Mouse (Mus musculus) liver, embryonic 12.5 days (tissue): ENCODE results near the gene Klf16. TPM values are rescaled to one million over a fixed set of nuclear protein-coding genes. Genes with fewer than 3 reads are reported as not detected.

Experiments used
- ATAC-seq: fragments of 200-750 bp; cut with Nextera tagmentation; 2 replicates; pipeline ENCODE4 v1.8.0; 2017; ENCODE audit warnings: moderate number of reproducible peaks, mild to moderate bottlenecking, moderate library complexity
- H3K27ac ChIP-seq: fragments of 300-500 bp; sonication (generic); 2 replicates; pipeline ENCODE4 v1.5.1; 2016; ENCODE audit warnings: mild to moderate bottlenecking
- H3K27me3 ChIP-seq: fragments of 300-500 bp; sonication (generic); replicated peaks from 2 replicates; pipeline ENCODE4 v1.6.1; 2016; ENCODE audit warnings: mild to moderate bottlenecking, moderate library complexity
- H3K36me3 ChIP-seq: fragments of 300-500 bp; sonication (generic); 2 replicates; pipeline ENCODE4 v1.6.1; 2016; ENCODE audit warnings: mild to moderate bottlenecking, moderate library complexity
- H3K4me1 ChIP-seq: fragments of 300-500 bp; sonication (generic); 2 replicates; pipeline ENCODE4 v1.6.1; 2016
- H3K4me2 ChIP-seq: fragments of 300-500 bp; sonication (generic); 2 replicates; pipeline ENCODE4 v1.6.1; 2016; ENCODE audit warnings: mild to moderate bottlenecking, moderate library complexity
- H3K4me3 ChIP-seq: fragments of 300-500 bp; sonication (generic); 2 replicates; pipeline ENCODE4 v1.5.1; 2016; ENCODE audit warnings: mild to moderate bottlenecking, moderate library complexity
- H3K9ac ChIP-seq: fragments of 300-500 bp; sonication (generic); 2 replicates; pipeline ENCODE4 v1.6.1; 2016; ENCODE audit warnings: mild to moderate bottlenecking, moderate library complexity
- H3K9me3 ChIP-seq: fragments of 300-500 bp; sonication (generic); replicated peaks from 2 replicates; pipeline ENCODE4 v1.6.1; 2016; ENCODE audit warnings: mild to moderate bottlenecking, moderate library complexity
- WGBS: fragments of 180-500 bp; shearing (Covaris S2); methylation state at CpG from one replicate; pipeline ENCODE4 v1.1.7; 2016; ENCODE audit not compliant: insufficient replicate concordance; 5-methylcytosine and 5-hydroxymethylcytosine counted together
- microRNA-seq: library from miRNA; unstranded; fragments of <30 nt; microRNA quantifications from one replicate; pipeline ENCODE4, GENCODE M21; 2017
- polyA plus RNA-seq: library from polyadenylated mRNA; unstranded; fragments of >200 nt; fragmentation: Nextera tagmentation; extraction: Ambion mirVana; gene quantifications from 2 replicates; pipeline ENCODE4 v1.2.1, GENCODE M21; 2016

Klf16 gene
- polyA plus RNA-seq, 1 experiment from 2014 or later, result 24.7 TPM

- H3K27me3 ChIP-seq, result peaks cover 78% of the 10 kb centered on the region
- ATAC-seq, result no peak
Observed at GRCm38 (mm10) chr10:80523299-80523698, 53.8 kb downstream of the Klf16 start.

GRCm38 (mm10) chr10:80519287-80519686, 57.8 kb downstream of the Klf16 start:
- no peak overlapping the region for H3K4me2 ChIP-seq
- H3K9ac ChIP-seq, result no peak overlapping the region
- H3K27me3 ChIP-seq, result peaks cover 77% of the 10 kb centered on the region
- H3K4me3 ChIP-seq, result no peak overlapping the region
- H3K4me1 ChIP-seq, result no peaks in the 10 kb centered on the region
- no peak for ATAC-seq
- H3K36me3 ChIP-seq, result no peaks in the 10 kb centered on the region
- H3K9me3 ChIP-seq, result 0 out of 2 replicates have a peak, but pooled peaks cover 5% of the 10 kb centered on the region
- 52% methylated on average over 2 of the region's 2 CpGs for WGBS
- no peak overlapping the region for H3K27ac ChIP-seq

More at GRCm38 (mm10) chr10:80523299-80523698, 53.8 kb downstream of the Klf16 start:
- Histone ChIP-seq H3K4me3 (no peak overlapping the region), H3K36me3 (no peaks in the 10 kb centered on the region), H3K4me2 (no peak overlapping the region), H3K9me3 (0 out of 2 replicates have a peak, but pooled peaks cover 5% of the 10 kb centered on the region), H3K9ac (no peak overlapping the region), H3K27ac (no peak overlapping the region), H3K4me1 (no peaks in the 10 kb centered on the region)
- WGBS, result 83% methylated on average over 7 of the region's 7 CpGs

Small RNA genes lying within 50 kb of the gene (microRNA-seq; reads per million reads assigned to microRNA genes)
- gene Mir6912, result not detected

Other genes starting within 250 kb of the Klf16 start
- 6.9 and 7.2 TPM in 2 replicates for gene Pcsk4, start 247.8 kb downstream of the Klf16 start, polyA plus RNA-seq
- gene Reep6, start 247.4 kb downstream of the Klf16 start, polyA plus RNA-seq, result 61.4 and 61.6 TPM in 2 replicates
- gene Adamtsl5, start 228.9 kb downstream of the Klf16 start, polyA plus RNA-seq, result 2.4 and 2.9 TPM in 2 replicates
- gene Plk5, start 220.9 kb downstream of the Klf16 start, polyA plus RNA-seq, result 0.06 and 0.10 TPM in 2 replicates
- gene Mex3d, start 189.7 kb downstream of the Klf16 start, polyA plus RNA-seq, result 2.1 TPM in 2 replicates
- gene Mbd3, start 177.8 kb downstream of the Klf16 start, polyA plus RNA-seq, result 134 and 140 TPM in 2 replicates
- 594 and 628 TPM in 2 replicates for gene Uqcr11, start 170.5 kb downstream of the Klf16 start, polyA plus RNA-seq
- gene Tcf3, start 143.7 kb downstream of the Klf16 start, polyA plus RNA-seq, result 110 and 115 TPM in 2 replicates
- gene Onecut3, start 82.5 kb downstream of the Klf16 start, polyA plus RNA-seq, result 0.29 and 0.33 TPM in 2 replicates
- 0.02 and 0.08 TPM in 2 replicates for gene Atp8b3, start 38.2 kb downstream of the Klf16 start, polyA plus RNA-seq
- gene Rexo1, start 15.8 kb downstream of the Klf16 start, polyA plus RNA-seq, result 23.2 and 23.9 TPM in 2 replicates
- 86.4 and 88.9 TPM in 2 replicates for gene Abhd17a, start 13.0 kb upstream of the Klf16 start, polyA plus RNA-seq
- 63.3 and 65.2 TPM in 2 replicates for gene Scamp4, start 25.6 kb upstream of the Klf16 start, polyA plus RNA-seq
- gene Adat3, start 25.6 kb upstream of the Klf16 start, polyA plus RNA-seq, result 7.0 and 7.4 TPM in 2 replicates
- 2.6 and 3.0 TPM in 2 replicates for gene Gm49322, start 28.7 kb upstream of the Klf16 start, polyA plus RNA-seq
- gene Csnk1g2, start 45.5 kb upstream of the Klf16 start, polyA plus RNA-seq, result 106 TPM in 2 replicates
- gene Btbd2, start 79.8 kb upstream of the Klf16 start, polyA plus RNA-seq, result 26.0 and 27.3 TPM in 2 replicates
- gene Mknk2, start 100.8 kb upstream of the Klf16 start, polyA plus RNA-seq, result 124 and 125 TPM in 2 replicates
- gene Mob3a, start 124.7 kb upstream of the Klf16 start, polyA plus RNA-seq, result 43.9 and 45.3 TPM in 2 replicates
- gene Izumo4, start 124.9 kb upstream of the Klf16 start, polyA plus RNA-seq, result 10.1 and 10.6 TPM in 2 replicates
- 36.5 and 38.2 TPM in 2 replicates for gene Ap3d1, start 164.9 kb upstream of the Klf16 start, polyA plus RNA-seq
- 15.7 TPM in 2 replicates for gene Dot1l, start 177.9 kb upstream of the Klf16 start, polyA plus RNA-seq
- gene Sf3a2, start 220.9 kb upstream of the Klf16 start, polyA plus RNA-seq, result 53.5 and 54.1 TPM in 2 replicates
- 134 and 137 TPM in 2 replicates for gene Plekhj1, start 221.3 kb upstream of the Klf16 start, polyA plus RNA-seq
- 0.07 TPM in 1 of 2 replicates, not detected in the other for gene Amh, start 227.9 kb upstream of the Klf16 start, polyA plus RNA-seq
- 0.18 and 0.46 TPM in 2 replicates for gene Jsrp1, start 236.2 kb upstream of the Klf16 start, polyA plus RNA-seq
- gene Oaz1, start 249.3 kb upstream of the Klf16 start, polyA plus RNA-seq, result 1,528 and 1,635 TPM in 2 replicates